Mouse (Mus musculus): ENCODE results near the gene Ipo11. TPM values are rescaled to one million over a fixed set of nuclear protein-coding genes. Genes with fewer than 3 reads are reported as not detected.

The Ipo11 gene
- total RNA-seq (2014; rRNA removed) (17.5 and 20.3 TPM in 2 replicates), polyA plus RNA-seq (2012; rRNA removed) (8.4 and 8.8 TPM in 2 replicates)

DNA sequence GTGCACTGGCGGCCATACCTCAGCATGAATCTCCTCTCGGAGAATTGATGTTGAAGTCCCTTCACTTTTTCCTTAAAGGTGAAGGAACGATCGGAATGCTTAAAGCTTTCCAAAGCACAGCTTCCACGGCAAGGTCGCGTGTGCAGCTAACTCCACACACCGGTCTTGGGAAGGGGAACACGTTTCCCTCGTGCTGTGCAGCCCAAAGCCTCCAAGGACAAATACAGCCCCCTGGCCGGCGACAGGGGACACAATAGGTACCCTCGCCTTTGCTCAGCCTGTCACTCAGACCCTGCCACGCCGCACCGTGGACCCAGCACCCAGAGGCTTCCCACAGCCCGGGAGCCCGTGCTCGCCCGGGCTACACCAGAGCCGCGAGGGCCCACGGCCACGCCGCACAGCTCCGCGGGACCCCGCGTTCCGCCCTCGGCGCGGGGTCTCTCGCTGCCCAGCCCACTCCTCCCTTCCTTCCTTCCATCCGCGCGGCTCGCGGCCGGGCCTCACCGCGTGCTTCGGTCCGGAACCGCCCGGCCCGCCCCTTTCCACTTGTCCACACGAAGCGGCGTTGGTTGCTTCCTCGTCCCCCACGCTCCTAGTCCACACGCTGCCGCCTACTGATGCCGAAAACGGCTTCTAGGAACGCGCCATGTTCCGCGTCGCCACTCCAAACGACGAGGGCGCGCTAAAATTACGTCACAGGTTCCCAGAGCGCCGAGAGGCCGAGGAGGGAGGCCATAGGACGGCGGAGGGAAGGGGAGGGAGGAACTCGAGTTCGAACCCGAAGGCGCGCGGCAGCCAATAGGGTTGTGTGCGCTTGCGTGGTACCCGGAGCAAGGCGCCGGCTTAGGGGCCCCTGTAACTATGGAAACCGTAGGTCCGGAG lies at the start of gene Ipo11:
TSS of gene Ipo11 (minus strand) at position 703 of the 882 bp plus-strand sequence.
- TF ChIP-seq POLR2A (IDR thresholded peaks at IDR 0.05; ENCODE audit: extremely low read depth, insufficient read depth, low read length) (0 out of 2 replicates have a peak, but pooled peaks have one; percentile 8), CTCF (IDR thresholded peaks at IDR 0.05; ENCODE audit: low read depth, low read length) (no peak)

DNA sequence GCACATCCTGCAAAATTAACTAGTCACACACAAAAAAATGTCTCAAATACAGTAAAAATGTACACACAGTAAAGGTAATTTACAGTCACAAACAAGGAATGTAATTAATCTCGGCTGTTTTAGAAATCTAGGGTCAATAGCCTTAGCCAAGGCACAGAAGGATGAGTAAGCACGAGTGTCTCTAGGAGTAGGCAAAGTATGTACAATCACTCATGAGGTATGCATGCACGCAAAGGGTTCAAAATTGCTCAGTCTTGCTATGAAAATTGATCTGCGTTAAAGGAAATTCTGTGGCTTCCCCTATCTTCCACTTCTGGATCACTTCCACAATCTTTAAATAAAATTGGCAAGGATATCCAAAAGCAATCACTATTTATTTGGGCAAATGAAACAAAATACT lies 24.7 kb upstream of the Ipo11 start:
- H3K27me3 ChIP-seq (ENCODE audit: control insufficient read depth, insufficient read depth, low read length) = no peaks in the 10 kb centered on the region
- WGBS = 85% methylated on average over 4 of the region's 4 CpGs
- no peak for DNase-seq (ENCODE audit: extremely low read depth, low read depth, low spot score)
- H3K36me3 ChIP-seq (ENCODE audit: control insufficient read depth, insufficient read depth, low read length) = peaks cover 37% of the 10 kb centered on the region
- H3K79me2 ChIP-seq (ENCODE audit: control insufficient read depth, insufficient read depth, low read length) = no peaks in the 10 kb centered on the region
- H3K4me1 ChIP-seq (ENCODE audit: control insufficient read depth, insufficient read depth, low read length) = no peaks in the 10 kb centered on the region; the same call in 1 of the 2 replicates
- H3K4me3 ChIP-seq (ENCODE audit: insufficient read depth, low read depth, low read length) = no peak overlapping the region
- no peak for TF ChIP-seq CTCF (IDR thresholded peaks at IDR 0.05; ENCODE audit: low read depth, low read length)
- TF ChIP-seq POLR2A (IDR thresholded peaks at IDR 0.05; ENCODE audit: extremely low read depth, insufficient read depth, low read length) = no peak
- H3K9ac ChIP-seq (ENCODE audit: low read depth, low read length) = no peak overlapping the region
- no peak overlapping the region for H3K27ac ChIP-seq (replicated peaks; ENCODE audit: insufficient read depth, low read depth, low read length)

More for the DNA sequence above, at the start of gene Ipo11:
- Histone ChIP-seq H3K4me3 (ENCODE audit: insufficient read depth, low read depth, low read length) (peak within 1 kb of the TSS; percentile 77), H3K4me1 (ENCODE audit: control insufficient read depth, insufficient read depth, low read length) (no peaks in the 10 kb centered on the region), H3K9ac (ENCODE audit: low read depth, low read length) (peak within 1 kb of the TSS; percentile 73), H3K27me3 (ENCODE audit: control insufficient read depth, insufficient read depth, low read length) (no peaks in the 10 kb centered on the region), H3K27ac (replicated peaks; ENCODE audit: insufficient read depth, low read depth, low read length) (no peak within 1 kb of the TSS), H3K36me3 (ENCODE audit: control insufficient read depth, insufficient read depth, low read length) (no peaks in the 10 kb centered on the region), H3K79me2 (ENCODE audit: control insufficient read depth, insufficient read depth, low read length) (peaks cover 10% of the 10 kb centered on the region; the same call in 1 of the 2 replicates)
- DNase-seq (ENCODE audit: extremely low read depth, low read depth, low spot score) = peak; percentile 84
- WGBS = under 1% methylated on average over 83 of the region's 84 CpGs

GRCm38 (mm10) chr13:106960557-106960956 lies 23.8 kb upstream of the Ipo11 start:
- TF ChIP-seq POLR2A (IDR thresholded peaks at IDR 0.05; ENCODE audit: extremely low read depth, insufficient read depth, low read length) (no peak), CTCF (IDR thresholded peaks at IDR 0.05; ENCODE audit: low read depth, low read length) (no peak)
- no peak overlapping the region for H3K27ac ChIP-seq (replicated peaks; ENCODE audit: insufficient read depth, low read depth, low read length)
- H3K4me3 ChIP-seq (ENCODE audit: insufficient read depth, low read depth, low read length) = no peak overlapping the region
- DNase-seq (ENCODE audit: extremely low read depth, low read depth, low spot score) = no peak
- H3K27me3 ChIP-seq (ENCODE audit: control insufficient read depth, insufficient read depth, low read length) = no peaks in the 10 kb centered on the region
- no peaks in the 10 kb centered on the region for H3K79me2 ChIP-seq (ENCODE audit: control insufficient read depth, insufficient read depth, low read length)
- no peaks in the 10 kb centered on the region; the same call in 1 of the 2 replicates for H3K4me1 ChIP-seq (ENCODE audit: control insufficient read depth, insufficient read depth, low read length)
- no peak overlapping the region for H3K9ac ChIP-seq (ENCODE audit: low read depth, low read length)
- peaks cover 35% of the 10 kb centered on the region for H3K36me3 ChIP-seq (ENCODE audit: control insufficient read depth, insufficient read depth, low read length)
- WGBS = 91% methylated on average over 3 of the region's 3 CpGs

GRCm38 (mm10) chr13:106958286-106958685 lies 21.5 kb upstream of the Ipo11 start:
- DNase-seq (ENCODE audit: extremely low read depth, low read depth, low spot score) = peak; percentile 79
- TF ChIP-seq CTCF (IDR thresholded peaks at IDR 0.05; ENCODE audit: low read depth, low read length) (no peak), POLR2A (IDR thresholded peaks at IDR 0.05; ENCODE audit: extremely low read depth, insufficient read depth, low read length) (no peak)
- no peak overlapping the region for H3K9ac ChIP-seq (ENCODE audit: low read depth, low read length)
- no peaks in the 10 kb centered on the region; the same call in 1 of the 2 replicates for H3K4me1 ChIP-seq (ENCODE audit: control insufficient read depth, insufficient read depth, low read length)
- no peaks in the 10 kb centered on the region for H3K27me3 ChIP-seq (ENCODE audit: control insufficient read depth, insufficient read depth, low read length)
- H3K4me3 ChIP-seq (ENCODE audit: insufficient read depth, low read depth, low read length) = no peak overlapping the region
- no peak overlapping the region for H3K27ac ChIP-seq (replicated peaks; ENCODE audit: insufficient read depth, low read depth, low read length)
- H3K36me3 ChIP-seq (ENCODE audit: control insufficient read depth, insufficient read depth, low read length) = peaks cover 30% of the 10 kb centered on the region
- no peaks in the 10 kb centered on the region for H3K79me2 ChIP-seq (ENCODE audit: control insufficient read depth, insufficient read depth, low read length)
- WGBS = 37% methylated on average over 3 of the region's 3 CpGs

DNA sequence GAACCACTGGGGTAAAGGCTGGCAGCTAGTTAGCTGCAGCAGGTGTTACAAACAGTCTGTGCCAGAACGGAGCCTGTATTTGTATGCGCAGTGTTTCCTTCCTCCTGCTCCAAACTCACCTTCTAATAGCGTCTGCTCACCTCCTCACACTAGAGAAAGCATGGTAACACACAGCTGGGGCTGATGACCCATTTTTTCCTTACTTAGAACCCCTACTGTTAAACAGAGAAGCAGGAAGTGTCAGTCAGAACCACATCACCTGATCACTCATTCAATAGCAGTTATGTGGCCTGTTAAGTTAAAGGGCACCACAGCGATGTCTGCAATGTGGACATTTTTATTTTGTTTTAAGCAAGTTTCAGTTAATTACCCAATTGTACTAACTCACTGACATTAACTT lies 20.8 kb upstream of the Ipo11 start:
- Histone ChIP-seq H3K27ac (replicated peaks; ENCODE audit: insufficient read depth, low read depth, low read length) (no peak overlapping the region), H3K27me3 (ENCODE audit: control insufficient read depth, insufficient read depth, low read length) (no peaks in the 10 kb centered on the region), H3K79me2 (ENCODE audit: control insufficient read depth, insufficient read depth, low read length) (no peaks in the 10 kb centered on the region), H3K9ac (ENCODE audit: low read depth, low read length) (no peak overlapping the region), H3K36me3 (ENCODE audit: control insufficient read depth, insufficient read depth, low read length) (peaks cover 32% of the 10 kb centered on the region), H3K4me3 (ENCODE audit: insufficient read depth, low read depth, low read length) (no peak overlapping the region), H3K4me1 (ENCODE audit: control insufficient read depth, insufficient read depth, low read length) (no peaks in the 10 kb centered on the region; the same call in 1 of the 2 replicates)
- 81% methylated on average over 4 of the region's 4 CpGs for WGBS
- TF ChIP-seq POLR2A (IDR thresholded peaks at IDR 0.05; ENCODE audit: extremely low read depth, insufficient read depth, low read length) (no peak), CTCF (IDR thresholded peaks at IDR 0.05; ENCODE audit: low read depth, low read length) (no peak)
- no peak for DNase-seq (ENCODE audit: extremely low read depth, low read depth, low spot score)
